Mouse (Mus musculus): ENCODE data around the gene Vps45.
A peak's percentile ranks its signal among the peaks of the same experiment; 100 is the strongest.

Gene Vps45

GRCm38 (mm10) chr3:96038156-96038555 lies 20.1 kb downstream of the Vps45 start:
- no peak for DNase-seq (ENCODE audit: low spot score)

DNA sequence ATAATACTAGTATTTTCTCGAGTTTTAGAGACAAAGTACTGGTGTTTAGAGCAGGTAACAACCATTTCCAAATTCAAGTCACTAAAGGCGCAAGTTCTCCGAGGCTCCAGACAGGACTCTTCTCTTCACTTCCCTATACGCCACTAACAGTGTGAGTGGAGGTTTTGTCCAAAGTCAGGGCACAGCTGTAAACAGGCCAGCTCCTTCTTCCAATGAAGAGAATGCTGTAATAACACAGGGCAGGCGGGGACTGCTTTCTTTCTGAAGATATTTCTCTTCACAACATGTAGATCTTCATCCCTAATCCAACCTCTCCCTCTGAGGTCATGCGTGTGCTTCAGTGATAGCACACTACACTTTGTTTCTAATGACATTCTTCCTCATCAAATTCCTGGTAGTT lies 21.5 kb downstream of the Vps45 start:
- DNase-seq (ENCODE audit: low spot score) = no peak

GRCm38 (mm10) chr3:96033046-96033445 lies 25.2 kb downstream of the Vps45 start:
- no peak for DNase-seq (ENCODE audit: low spot score)

DNA sequence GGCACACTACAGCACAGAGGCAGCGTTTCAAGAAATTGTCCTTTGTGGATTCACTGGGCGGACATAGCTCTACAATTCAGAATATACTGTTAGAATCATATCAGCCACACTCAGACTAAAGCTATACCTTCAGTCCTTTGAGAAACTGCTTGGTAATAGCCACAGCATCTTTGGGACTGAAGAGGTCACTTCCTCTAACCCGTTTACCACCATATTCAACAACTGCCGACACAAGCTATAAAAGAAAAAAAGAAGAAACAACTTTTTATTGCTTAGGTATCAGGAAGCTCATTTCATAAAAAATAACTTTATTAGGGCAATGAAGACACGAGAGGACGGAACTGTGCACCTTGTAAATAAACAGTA lies 25.6 kb downstream of the Vps45 start:
- no peak for DNase-seq (ENCODE audit: low spot score)

DNA sequence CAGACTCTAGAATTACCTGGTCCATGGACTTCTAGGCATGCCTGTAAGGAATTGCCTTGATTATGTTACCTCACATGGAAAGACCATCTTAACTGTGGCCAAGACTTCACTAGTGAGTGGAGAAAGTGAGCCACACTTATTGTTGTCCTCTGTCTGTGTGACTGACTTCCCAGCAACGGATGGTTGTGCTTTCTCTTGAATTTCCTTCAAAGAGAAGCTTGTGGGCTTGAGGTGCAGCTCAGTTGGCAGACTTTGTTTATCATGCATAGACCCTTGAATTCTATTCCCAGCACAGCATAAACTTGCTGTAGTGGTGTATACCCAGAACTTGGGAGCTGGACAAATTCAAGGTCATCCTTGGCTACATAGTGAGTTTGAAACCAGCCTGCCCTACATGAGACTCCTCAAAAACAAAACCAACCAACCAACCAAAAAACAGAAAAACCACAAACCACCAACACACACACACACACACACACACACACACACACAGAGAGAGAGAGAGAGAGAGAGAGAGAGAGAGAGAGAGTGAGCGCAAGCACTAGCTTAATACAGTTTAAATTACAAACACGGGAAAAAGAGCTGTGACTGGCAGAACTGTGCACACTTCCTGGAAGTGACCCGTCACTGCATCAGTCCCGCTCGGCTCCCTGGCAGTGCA lies 26.1 kb downstream of the Vps45 start:
- DNase-seq (ENCODE audit: low spot score) = no peak

DNA sequence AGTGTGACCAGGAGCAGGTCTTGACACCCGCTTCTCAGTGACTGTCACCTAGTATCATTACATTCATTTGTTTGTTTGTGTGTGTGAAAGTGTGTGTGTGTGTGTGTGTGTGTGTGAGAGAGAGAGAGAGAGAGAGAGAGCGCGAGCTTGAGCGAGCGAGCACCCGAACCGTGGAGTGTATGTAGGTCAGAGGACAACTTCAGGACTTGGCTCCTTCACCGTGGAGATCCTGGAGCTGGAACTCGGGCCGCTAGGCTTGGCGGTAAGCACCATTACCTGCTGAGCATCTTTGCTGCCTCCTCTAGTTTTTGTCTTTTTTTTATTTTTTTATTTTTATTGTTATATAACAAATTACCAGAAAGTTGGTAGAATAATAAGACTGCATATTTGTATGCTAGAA lies 28.5 kb downstream of the Vps45 start:
- DNase-seq (ENCODE audit: low spot score) = no peak

GRCm38 (mm10) chr3:96029336-96029735 lies 28.9 kb downstream of the Vps45 start:
- DNase-seq (ENCODE audit: low spot score) = no peak

- no peak for DNase-seq (ENCODE audit: low spot score)
Measured at GRCm38 (mm10) chr3:96027875-96028274, 30.4 kb downstream of the Vps45 start.

GRCm38 (mm10) chr3:96027145-96027544 lies 31.1 kb downstream of the Vps45 start:
- no peak for DNase-seq (ENCODE audit: low spot score)

DNA sequence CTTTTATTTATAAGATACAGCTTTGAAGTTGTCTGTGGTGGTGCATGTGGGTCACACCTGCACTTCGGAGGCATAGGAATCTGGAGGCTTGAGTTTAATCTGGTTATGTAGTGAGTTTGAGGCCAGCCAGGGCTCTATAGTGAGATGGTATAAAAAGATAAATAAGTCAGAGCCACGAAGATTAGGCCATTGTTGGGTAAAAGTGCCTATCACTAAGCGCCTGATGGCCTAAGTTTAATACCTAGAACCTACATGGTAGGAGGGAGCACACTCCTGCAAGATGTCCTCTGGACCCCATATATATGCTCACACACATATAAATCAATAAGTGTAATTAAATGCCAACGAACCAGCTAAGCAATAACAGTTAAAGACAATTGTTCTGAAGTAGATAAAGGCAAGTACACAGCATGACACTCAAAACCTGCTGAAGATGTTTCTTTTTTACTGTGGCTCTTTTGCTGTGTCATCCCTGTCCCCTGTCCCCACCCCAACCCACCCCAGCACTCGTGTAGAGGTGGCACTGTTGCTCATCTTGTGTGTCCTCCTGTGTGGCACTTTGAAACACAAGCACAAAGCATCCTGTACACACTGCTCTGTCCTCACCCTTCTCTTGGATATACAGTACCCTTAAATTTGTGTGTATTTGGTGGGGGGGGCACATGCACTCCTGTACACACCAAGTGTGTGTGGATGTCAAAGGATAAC lies 36.7 kb downstream of the Vps45 start:
- no peak for DNase-seq (ENCODE audit: low spot score)

GRCm38 (mm10) chr3:96020735-96021134 lies 37.5 kb downstream of the Vps45 start:
- DNase-seq (ENCODE audit: low spot score) = no peak

DNA sequence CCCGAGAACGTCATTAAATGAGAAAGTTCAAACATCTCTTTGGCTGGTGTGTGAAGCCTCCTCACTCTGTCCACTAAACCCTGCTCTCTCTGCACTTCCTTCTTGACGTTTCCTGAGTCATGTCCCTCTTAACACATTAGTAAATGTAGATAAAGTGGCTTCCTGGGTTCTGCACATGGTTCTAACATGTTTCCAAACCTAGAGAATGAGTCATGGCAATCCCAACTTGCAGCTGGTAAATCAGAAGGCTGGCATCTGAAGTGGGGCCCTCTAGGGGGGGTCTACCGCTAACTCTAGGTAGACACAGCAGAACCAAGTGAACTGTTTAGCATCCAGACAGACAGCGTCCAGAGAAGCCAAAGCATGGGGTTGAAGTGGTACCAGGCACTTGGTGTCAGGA lies 40.8 kb downstream of the Vps45 start:
- DNase-seq (ENCODE audit: low spot score) = no peak

GRCm38 (mm10) chr3:96016257-96016889 lies 41.9 kb downstream of the Vps45 start:
- no peak for DNase-seq (ENCODE audit: low spot score)

DNA sequence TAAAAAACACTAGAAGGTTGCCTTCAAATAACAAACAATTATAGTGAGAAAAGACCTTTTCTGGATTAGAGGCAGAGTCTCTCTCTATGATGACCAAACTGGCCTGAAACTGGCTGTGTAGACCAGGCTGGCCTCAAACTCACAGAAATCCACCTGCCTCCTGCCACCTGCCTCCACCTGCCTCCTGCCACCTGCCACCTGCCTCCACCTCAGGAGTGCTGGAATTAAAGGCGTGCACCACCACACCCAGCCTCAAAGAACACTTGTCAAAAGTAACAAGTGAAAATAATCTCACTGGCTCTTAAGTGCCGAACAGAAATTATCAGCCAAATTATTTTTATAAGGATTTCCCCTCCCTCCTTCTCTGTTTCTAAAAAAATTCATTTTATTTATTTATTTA lies 42.6 kb downstream of the Vps45 start:
- DNase-seq (ENCODE audit: low spot score) = no peak

- DNase-seq (ENCODE audit: low spot score) = no peak
Measured at GRCm38 (mm10) chr3:96012805-96013204, 45.5 kb downstream of the Vps45 start.

- DNase-seq (ENCODE audit: low spot score) = no peak
Measured at GRCm38 (mm10) chr3:96008463-96008862, 49.8 kb downstream of the Vps45 start.

GRCm38 (mm10) chr3:96001560-96001959 lies 56.7 kb downstream of the Vps45 start:
- DNase-seq (ENCODE audit: low spot score) = no peak

GRCm38 (mm10) chr3:96000921-96001501 lies 57.3 kb downstream of the Vps45 start:
- DNase-seq (ENCODE audit: low spot score) = no peak

GRCm38 (mm10) chr3:96000080-96000632 lies 58.1 kb downstream of the Vps45 start:
- DNase-seq (ENCODE audit: low spot score) = no peak

- DNase-seq (ENCODE audit: low spot score) = no peak
Measured at GRCm38 (mm10) chr3:95999308-96000079, 58.8 kb downstream of the Vps45 start.

DNA sequence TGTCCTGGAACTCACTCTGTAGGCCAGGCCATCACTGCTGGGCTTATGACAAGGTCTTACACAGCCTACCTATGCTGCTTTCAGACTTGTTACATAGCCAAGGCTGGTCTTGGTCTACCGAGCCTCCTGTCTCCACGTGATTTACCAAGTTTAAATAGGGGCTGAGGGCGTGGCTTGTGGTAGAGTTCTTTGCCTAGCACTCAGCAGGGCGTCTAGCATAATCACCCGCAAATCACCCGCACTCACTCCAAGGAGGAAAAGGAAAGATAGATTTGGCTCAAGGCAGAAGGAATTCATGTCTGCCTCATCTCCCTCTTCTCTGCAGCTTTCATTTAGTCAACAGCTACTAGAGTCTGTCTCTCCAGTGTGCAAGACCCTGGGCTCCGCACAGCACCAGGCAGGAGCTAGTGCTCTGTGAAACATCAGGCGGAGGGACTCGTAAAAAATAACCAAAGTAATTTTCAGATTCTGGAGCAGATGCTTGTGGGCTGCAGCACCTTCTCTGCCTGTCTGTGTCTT lies 61.0 kb downstream of the Vps45 start:
- peak; percentile 79 for DNase-seq (ENCODE audit: low spot score)
